Mouse (Mus musculus): ENCODE results near the gene Dph7. TPM values are rescaled to one million over a fixed set of nuclear protein-coding genes. Genes with fewer than 3 reads are reported as not detected.
"Not testable (repeated sequence)": the region's sequence is repeated elsewhere in the genome, so short reads cannot be mapped to it uniquely, and the experiment has no call there.

Gene Dph7
- 10 to 100 TPM; 33.2 to 38.0 (median 35.5) TPM for total RNA-seq (2022)

- DNase-seq (ENCODE audit: low spot score in 2 of 2) = peak; percentile 77 to 79
Measured at GRCm38 (mm10) chr2:24962304-24963000, at the start of gene Dph7. Dph7 (plus strand) TSS chr2:24962400.

DNA sequence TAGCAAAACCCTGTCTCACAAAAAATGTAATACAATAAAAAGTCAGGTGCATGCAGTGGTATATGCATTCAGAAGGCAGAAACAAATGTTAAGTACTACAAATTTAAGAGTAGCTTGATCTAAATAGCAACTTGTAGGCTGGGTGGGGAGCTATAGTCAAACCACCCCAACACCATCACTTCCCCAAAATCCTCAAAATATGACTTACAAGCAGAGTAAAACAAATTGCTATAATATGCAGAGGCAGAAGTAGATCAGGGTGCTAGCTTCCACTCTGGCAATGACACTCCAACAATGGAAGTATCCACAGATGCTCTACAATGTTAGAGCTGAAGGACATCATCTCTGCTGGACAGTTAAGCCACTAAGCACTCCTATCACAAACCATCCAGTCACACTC is 49.6 kb upstream of the Dph7 start:
- no peak for DNase-seq (ENCODE audit: low spot score in 2 of 2)

- DNase-seq (ENCODE audit: low spot score in 2 of 2) = no peak
Measured at GRCm38 (mm10) chr2:24914762-24915161, 47.4 kb upstream of the Dph7 start.

- peak; percentile 75 to 93 for DNase-seq (ENCODE audit: low spot score in 2 of 2)
Measured at GRCm38 (mm10) chr2:24918930-24919838, 43.0 kb upstream of the Dph7 start, which contains the start of gene Ehmt1. Ehmt1 (minus strand) TSS chr2:24919614.

GRCm38 (mm10) chr2:24919839-24920175 is 42.4 kb upstream of the Dph7 start:
- DNase-seq (ENCODE audit: low spot score in 2 of 2) = no peak

DNA sequence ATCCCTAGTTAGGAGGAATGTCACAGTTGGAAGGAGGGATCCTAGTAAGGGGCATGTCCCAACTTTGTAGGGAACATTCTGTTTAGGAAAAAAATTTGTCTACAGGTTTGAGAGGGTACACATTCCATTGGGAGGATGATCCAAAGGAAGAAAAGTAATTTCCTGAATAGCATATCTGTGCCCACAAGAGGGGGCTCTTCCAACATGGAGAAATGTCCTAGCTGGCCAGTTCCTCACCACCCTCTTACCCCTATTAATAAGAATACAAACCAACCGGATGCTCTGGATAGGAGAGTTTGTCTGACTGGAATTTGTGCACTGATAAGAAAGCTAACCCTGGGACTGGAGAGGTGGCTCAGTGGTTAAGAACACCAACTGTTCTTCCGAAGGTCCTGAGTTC is 38.6 kb upstream of the Dph7 start:
- DNase-seq (ENCODE audit: low spot score in 2 of 2) = no peak

DNA sequence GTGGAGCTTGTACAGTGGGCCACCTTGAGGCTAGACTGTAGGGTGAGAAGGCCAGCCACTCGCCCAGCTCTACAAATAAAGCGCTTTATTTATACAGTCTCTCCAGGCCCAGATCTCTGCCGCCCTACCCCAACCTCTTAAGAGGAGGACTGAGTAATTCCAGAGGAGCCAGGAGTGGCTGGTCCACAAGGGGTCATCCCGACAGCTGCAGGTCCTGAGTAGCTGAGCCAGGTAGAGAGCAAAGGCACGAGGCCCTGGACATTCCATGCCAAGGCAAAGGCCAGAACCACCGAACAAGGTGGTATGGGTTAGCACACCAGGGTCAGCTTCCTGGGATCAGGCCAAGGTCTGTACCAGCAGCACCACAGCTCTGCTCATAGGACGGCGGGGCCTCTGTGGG is 36.9 kb upstream of the Dph7 start:
- no peak for DNase-seq (ENCODE audit: low spot score in 2 of 2)

DNA sequence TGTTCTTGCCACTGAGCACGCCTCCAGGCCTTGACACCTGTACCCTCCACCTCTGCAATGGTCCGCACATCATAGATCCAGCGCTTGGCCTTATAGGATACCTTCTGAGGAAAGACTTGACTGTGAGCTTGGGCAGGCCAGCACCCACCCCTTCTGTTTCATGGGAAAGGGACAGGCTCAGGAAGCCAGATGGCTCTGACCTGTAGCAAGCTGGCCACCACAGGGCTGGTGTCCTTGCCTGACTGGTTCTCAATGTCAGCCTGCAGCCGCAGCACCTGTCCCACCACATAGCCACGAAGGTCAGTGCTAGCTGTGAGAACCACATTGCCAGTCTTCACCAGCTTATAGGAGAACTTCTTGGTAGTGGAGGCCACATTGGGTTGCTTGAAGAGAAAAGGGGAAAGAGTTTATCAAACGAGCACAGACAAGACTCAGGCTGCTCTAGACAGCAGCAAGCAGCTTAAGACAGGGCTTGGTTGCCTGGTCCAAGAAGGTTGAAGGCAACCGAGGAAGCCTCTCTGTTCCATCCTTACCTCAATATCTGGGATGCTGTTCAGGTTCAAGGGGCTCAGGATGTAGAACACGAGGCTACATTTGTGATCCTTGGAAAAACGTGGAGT is 35.7 kb upstream of the Dph7 start:
- no peak for DNase-seq (ENCODE audit: low spot score in 2 of 2)

DNA sequence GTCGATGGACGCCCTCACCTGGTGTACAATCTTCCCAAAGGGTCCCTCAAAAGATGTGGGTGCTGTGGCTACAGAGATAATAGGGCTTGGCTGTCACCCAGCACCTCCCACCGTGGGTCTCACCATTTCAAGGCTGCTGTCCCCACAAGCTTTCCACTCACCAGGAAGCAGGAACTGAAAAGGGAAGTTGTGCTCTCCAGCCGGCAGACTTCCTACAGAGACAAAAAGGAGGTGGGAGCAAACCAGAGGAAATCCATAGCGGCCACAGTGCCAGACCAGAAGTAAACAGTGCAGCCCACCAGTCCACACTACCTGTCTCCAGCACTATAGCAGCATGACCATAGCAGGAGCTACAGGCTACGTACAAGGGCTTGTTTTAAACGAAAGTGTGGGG is 35.2 kb upstream of the Dph7 start:
- DNase-seq (ENCODE audit: low spot score in 2 of 2) = no peak

DNA sequence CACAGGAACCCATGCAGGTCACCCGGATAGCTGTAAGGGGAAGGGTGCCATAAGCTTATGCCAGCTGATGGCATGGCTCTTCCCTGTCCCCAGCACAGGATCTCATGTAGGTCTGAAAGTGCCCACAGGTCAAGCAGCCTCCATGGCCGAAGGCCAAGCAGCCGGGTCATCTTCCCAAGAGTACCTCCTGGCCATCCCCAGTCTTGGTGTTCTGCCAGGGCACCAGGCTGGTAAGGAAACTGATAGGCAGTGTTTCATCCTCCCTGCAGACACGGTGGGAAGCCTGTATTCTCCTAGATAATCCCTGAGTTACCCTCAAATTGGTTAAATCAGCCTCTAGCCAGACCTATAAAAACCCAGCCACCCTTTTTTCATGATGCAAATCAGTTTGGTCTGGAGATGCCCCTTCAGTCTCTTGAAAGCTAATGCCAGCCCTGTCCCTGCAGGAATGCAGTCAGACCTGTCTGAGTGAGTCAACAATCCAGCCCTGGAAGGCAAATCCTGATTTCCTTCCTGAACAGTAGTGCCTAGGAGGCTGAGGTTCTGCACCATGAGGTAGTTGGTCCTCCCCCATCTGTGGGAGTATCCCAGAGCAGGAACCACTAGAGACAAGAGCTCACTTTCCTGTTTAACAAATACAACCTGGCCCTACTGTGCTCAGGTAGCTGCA is 34.3 kb upstream of the Dph7 start:
- no peak for DNase-seq (ENCODE audit: low spot score in 2 of 2)

GRCm38 (mm10) chr2:24929119-24929518 is 33.1 kb upstream of the Dph7 start:
- no peak for DNase-seq (ENCODE audit: low spot score in 2 of 2)

DNA sequence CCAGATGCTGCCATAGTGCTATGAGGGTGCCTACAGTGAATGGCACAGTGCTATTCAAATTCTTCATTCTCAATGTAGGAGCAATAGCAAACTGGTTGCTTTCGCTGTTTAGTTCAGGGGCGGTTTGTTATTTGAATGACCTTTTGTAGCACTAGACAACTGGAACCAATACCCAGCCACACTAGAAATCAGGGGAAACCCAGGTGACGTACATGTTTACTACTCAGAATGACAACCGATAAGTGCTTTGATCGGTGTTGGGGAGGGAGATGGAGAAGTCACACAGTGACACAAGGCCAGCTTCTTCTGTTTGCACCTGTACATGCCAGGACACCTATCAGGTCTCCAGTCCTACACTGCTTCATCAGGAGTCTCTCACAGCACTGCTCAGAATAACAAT is 32.6 kb upstream of the Dph7 start:
- DNase-seq (ENCODE audit: low spot score in 2 of 2) = no peak

- DNase-seq (ENCODE audit: low spot score in 2 of 2) = no peak
Measured at GRCm38 (mm10) chr2:24934441-24934963, 27.7 kb upstream of the Dph7 start.

GRCm38 (mm10) chr2:24935057-24935796 is 27.0 kb upstream of the Dph7 start, which contains the start of gene Arrdc1:
Arrdc1 (minus strand) TSS chr2:24935252.
- DNase-seq (ENCODE audit: low spot score in 2 of 2) = peak; percentile 46 to 88

- DNase-seq (ENCODE audit: low spot score in 2 of 2) = no peak
Measured at GRCm38 (mm10) chr2:24942092-24942491, 20.1 kb upstream of the Dph7 start.

DNA sequence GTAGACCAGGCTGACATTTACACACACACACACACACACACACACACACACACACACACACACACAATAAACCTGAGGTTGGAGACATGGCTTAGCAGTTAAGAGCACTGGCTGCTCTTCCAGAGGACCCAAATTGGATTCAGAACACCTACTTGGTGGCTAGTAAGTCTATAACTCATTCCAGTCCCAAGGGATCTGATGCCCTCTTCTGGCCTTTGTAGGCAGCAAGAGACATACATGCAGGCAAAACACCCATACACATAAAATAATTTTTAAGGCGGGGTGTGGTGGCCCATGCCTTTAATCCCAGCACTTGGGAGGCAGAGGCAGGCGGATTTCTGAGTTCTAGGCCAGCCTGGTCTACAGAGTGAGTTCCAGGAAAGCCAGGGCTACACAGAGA is 17.9 kb upstream of the Dph7 start:
- DNase-seq (ENCODE audit: low spot score in 2 of 2) = not testable (repeated sequence)

DNA sequence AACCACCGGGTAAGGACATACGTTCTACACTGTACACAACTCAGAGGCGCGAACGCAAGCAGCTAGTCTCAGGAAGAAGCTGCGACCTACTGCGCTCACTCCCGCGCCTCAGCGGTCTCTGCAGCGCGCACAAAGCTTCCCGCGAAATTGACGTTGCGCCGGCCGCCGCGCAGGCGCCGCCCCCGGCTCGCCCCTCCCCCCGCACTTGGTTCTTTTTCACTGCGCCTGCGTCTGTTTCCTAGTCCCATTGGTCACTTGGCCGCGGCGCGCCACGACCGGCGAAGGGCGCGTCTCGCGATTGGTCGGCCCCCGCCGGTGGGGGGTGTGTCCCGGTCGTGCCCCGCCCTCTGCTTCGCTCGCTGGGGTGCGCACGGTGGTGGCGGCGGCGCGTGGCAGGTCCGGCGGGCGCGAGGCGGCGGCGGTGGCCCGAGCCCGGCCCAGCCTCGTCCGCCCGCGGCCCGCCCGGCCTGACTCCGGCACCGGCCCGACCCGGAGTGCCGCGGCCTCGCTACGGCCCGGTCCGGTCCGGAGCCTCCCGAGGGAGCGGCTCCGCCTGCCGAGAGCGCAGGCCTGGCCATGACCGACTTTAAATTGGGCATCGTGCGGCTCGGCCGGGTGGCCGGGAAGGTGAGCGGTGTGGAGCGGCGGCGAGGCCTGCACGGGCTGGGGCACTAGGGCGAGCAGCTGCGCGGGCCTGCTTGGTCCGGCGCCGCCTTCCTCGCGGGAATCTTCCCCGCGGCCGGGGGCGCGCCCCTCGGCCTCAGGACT is 12.6 kb upstream of the Dph7 start, which contains the start of gene Zmynd19:
Gene Zmynd19 (plus strand): TSS at position 372 of the 768 bp plus-strand sequence.
- DNase-seq (ENCODE audit: low spot score in 2 of 2) = peak; percentile 92 to 96

GRCm38 (mm10) chr2:24950189-24950535 is 12.0 kb upstream of the Dph7 start:
- DNase-seq (ENCODE audit: low spot score in 2 of 2) = no peak

- DNase-seq (ENCODE audit: low spot score in 2 of 2) = no peak
Measured at GRCm38 (mm10) chr2:24952537-24953055, 9.6 kb upstream of the Dph7 start.

DNA sequence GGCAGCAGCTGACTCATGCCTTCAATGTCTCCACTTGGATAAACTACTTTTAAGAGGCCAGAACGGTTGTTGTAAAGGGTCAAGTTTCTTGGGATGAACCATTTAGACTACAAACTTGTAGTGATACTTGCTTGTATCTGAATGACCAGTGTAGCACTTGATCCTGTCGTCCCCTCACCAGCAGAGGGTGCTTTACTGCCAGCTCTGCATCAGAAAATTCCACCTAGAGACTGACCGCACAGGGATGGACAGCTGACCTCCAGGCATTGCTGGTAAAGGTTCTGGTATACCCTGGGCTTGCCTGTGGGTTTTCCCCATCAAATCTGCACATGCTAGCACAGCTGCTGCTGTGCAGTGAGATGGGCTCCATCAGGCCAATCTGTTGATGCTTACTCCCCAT is 1.3 kb upstream of the Dph7 start:
- DNase-seq (ENCODE audit: low spot score in 2 of 2) = no peak

Data from left cerebral cortex, adult 8-10 months (tissue).